Mouse (Mus musculus) right cerebral cortex, postnatal 4 days (tissue): ENCODE data around the gene Tcaim.
"Not testable (repeated sequence)": the region's sequence is repeated elsewhere in the genome, so short reads cannot be mapped to it uniquely, and the experiment has no call there.

Experiments
- DNase-seq: peaks from one replicate; pipeline ENCODE4 v3.0.0-alpha.2; 2022

Gene Tcaim

DNA sequence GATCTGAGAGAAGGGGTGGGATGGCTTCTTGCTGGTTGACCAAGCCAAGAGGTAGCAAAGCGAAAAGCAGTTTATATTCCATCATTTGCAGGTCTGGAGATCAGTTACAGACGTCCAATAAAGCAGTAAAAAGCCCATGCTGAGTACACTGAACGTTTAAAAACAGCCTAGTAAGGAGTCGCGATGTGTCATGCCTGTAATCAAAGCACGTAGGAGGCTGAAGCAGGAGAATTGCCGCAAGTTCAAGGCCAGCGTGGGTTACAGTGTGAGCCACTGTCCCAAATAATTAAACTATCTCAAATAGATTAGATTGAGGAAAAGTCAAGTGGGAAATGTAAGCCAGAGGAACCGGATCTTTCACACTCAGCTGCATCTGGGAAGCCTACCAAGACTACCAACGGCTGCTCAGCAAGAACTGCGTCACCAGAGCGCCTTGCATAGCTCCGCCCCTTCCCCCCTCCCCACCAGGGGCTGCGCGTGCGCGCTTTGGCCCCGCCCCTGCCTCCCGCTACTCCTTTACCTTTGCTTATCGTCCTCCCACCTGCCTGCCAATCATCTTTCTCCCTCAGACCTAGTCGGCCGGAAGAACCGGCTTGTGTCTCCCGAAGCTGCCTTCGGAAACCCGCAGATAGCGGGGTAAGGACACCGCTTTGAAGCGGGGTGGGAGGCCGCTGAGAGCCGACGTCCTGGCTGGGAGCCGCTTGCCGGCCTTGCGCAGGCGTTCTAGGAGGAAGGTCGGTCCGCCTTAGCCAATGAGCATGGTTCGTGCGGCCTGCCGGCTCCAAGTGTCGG, at the start of gene Tcaim:
Gene Tcaim (plus strand): TSS at position 487 of the 792 bp plus-strand sequence.
- DNase-seq: peak; percentile 92

- DNase-seq: no peak
These were observed 47.7 kb upstream of the Tcaim start for GRCm38 (mm10) chr9:122757614-122758013.

GRCm38 (mm10) chr9:122760111-122760510, 45.2 kb upstream of the Tcaim start:
- DNase-seq: no peak

DNA sequence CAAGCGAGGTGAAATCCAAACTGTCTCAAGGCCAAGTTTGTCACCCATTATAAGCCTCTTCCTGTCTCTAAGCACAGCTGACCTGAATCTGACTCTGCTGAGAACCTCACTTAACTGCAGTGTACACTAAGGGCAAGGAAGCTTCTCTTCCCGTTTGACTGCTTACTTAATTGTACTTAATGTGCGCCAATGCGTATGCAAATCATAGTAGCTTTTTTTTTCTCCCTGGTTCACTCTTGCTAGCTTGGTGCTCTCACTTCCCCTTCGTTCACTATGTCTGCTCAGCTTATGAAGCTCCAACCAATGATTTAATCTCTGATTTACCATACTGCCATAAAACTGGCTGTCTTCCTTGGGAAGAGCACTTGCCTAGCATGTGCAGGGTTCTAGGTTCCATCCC, 20.1 kb upstream of the Tcaim start:
- DNase-seq: no peak

GRCm38 (mm10) chr9:122786534-122786933, 18.8 kb upstream of the Tcaim start:
- no peak for DNase-seq

GRCm38 (mm10) chr9:122805845-122806341, 554 bp downstream of the Tcaim start:
- DNase-seq: no peak

GRCm38 (mm10) chr9:122807186-122807585, 1.8 kb downstream of the Tcaim start:
- no peak for DNase-seq

DNA sequence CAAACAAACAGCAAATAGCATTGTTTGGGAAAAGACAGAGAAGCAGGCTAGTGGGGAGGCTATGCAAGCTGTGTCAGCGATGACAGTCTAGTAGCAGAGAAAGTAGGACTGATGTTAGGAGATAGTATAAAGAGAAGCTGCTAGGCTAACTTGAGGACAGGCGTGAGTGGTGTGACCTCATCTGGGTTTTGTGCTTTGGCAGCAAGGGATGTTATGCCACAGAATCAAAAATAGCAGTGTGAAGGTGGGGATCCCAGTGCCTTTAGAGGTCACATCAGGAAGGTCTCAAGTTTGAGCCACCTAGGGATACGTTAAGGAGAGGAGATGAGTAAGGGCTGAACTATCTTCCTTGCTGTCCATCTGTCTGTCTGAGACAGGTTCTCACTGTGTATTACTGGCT, 4.9 kb downstream of the Tcaim start:
- DNase-seq: no peak

DNA sequence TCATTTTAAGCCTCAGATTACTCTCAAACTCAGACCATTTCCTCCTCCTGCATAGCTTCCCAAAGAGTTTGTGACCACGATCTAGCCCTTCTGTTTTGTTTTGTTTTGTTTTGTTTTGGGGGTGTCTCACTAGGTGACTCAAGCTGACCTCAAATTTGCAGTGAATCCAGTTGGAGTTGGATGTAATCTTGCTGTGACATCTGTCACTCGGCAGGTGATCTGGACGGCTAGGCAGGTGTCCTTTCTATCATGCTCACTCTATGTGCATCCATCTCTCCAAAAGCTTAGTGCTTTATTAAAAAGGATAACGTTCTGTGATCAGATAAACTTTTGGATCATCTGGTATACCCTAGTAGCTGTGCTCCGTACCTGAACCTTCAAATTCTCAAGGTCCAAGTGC, 7.0 kb downstream of the Tcaim start:
- no peak for DNase-seq

GRCm38 (mm10) chr9:122814775-122815174, 9.4 kb downstream of the Tcaim start:
- no peak for DNase-seq

DNA sequence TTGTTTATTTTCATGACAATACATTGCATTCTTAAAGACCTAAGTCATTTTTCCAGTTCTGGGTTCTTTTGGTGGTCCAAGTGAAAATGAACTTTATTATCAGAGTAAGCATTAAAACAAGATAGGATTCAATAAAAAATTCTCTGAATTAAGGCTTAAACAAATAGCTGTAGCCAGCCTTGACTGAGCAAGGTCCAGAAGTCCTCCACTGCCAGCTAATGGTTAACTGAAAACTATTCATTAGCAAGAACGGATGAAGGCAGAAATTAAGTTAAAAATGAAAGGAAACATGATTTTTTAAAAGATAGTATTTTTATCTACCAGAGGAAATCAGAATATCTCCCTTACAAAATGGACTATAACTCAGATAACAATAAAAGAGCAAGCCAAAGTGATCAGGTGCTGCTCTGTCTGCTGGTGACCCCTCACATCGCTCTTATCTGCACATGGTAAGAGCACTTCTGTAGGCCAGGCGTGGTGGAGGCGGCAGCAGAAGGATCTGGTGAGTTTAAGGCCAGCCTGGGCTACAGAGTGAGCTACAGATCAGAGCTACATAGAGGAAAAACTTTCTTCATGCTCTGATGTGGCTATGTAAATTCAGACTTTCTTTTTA, 10.0 kb downstream of the Tcaim start:
- DNase-seq: no peak

GRCm38 (mm10) chr9:122823374-122824017, 18.2 kb downstream of the Tcaim start:
- no peak for DNase-seq

DNA sequence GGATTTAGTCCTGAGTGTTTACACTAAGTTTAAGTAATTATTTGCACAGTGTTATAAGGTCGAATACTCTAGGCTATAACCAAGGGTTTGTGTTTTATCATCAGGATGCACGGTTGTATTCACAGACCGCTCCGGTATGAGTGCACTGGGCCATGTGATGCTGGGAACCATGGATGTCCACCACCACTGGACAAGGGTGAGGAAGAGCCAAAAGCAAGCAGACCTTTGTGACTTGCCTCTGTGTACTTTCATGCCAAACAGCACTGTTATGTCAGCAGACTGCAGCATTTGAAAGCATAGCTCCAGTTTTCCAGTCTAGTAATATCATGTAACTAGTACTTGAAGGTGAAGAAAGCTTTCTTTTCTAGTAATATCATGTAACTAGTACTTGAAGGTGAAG, 21.4 kb downstream of the Tcaim start:
- DNase-seq: no peak

DNA sequence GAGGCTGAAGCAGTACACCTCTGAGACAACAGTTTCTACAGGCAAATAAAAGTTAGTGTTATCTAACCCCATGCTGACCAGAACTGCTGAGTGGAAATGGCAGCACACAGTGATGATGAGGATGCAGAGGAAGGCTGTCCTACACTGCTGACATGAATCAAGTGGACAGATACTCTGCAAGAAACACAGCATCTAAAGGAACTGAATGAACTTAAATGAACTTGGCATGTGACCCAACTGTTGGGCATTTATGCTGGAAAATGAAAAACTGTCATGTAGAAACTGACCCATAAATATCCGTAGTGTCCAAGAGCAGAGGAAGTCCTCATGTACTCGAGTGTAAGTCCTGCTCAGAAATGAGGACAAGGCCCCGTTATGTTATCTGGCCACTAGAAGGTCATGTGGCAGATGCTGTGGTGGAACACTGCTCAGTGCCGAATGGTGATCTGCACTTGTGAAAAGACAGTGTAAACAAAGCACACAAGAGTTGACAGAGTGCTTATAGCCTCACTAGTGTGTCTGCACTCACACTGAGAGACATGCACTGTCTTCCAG, 24.6 kb downstream of the Tcaim start:
- DNase-seq: no peak

- DNase-seq: no peak
These were observed 30.8 kb downstream of the Tcaim start for GRCm38 (mm10) chr9:122836126-122836525.

GRCm38 (mm10) chr9:122836790-122837189, 31.5 kb downstream of the Tcaim start:
- DNase-seq: peak; percentile 77

DNA sequence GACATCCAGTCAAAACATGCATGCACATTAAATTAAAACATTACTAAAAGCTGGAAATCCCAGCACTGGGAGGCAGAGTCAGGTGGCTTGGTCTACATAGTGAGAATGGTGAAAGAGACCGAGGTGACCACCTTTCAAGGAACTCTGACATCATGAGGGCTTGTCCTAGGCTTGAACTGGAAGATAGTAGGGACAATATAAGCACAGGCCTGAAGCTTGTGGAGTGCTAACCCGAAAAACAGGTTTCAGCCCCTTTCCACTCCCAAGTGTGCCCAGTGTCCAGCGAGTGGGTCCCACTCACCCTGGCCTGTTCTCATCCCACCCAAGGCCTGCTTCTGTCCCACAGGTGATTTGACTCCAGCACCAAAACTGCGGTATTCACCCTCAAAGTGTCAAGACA, 31.9 kb downstream of the Tcaim start:
- DNase-seq: no peak

GRCm38 (mm10) chr9:122837680-122838079, 32.3 kb downstream of the Tcaim start:
- DNase-seq: peak; percentile 29

- DNase-seq: no peak
These were observed 38.4 kb downstream of the Tcaim start, which contains the start of gene Gm35549 for GRCm38 (mm10) chr9:122843760-122844159. Gene Gm35549 (minus strand): TSS chr9:122844035.

GRCm38 (mm10) chr9:122845621-122846020, 40.3 kb downstream of the Tcaim start:
- DNase-seq: no peak

- DNase-seq: peak; percentile 37
These were observed 40.8 kb downstream of the Tcaim start for GRCm38 (mm10) chr9:122846156-122846555.

- DNase-seq: not testable (repeated sequence)
These were observed 42.5 kb downstream of the Tcaim start for GRCm38 (mm10) chr9:122847811-122848311.

DNA sequence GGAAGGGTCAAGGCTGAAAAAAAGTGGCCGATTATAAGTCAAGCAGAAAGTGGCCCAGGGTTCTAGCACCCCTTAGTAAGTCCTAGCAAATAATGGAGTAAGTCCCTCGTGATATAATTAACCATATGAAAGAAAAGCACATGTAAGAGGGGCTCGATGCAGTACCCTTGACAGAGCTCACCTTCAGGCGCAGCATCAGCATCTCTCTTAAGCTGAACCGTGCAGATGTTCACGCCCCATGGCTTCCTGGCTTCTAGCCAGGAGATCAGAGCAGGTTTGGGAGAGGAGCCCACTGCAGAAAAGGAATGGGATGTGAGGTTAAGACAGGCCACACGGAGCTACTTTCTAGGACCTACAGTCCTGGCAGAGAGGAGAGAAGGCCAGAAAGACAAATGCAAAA, 49.2 kb downstream of the Tcaim start:
- no peak for DNase-seq
